Mouse (Mus musculus): ENCODE results near the gene Anxa3.

DNA sequence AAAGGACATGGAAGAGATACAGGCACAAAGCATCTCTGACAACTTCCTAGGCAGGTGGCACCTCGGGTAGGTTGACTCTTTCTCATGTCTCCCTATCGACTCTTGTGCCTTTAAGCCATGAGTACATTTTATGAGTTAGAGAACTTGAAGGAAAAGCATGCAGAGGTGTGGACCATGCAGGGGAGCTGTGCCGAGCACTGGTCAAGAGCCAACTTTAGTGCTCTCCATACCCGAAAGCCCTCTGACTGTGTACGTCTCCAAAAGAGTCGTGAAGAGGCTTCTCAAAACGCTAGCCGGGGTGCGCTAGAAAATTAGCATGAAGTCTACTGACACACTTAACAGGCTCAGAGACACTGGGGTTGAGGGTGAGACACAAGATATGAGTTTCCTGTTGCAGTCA, 6.0 kb downstream of the Anxa3 start:
- no peak for TF ChIP-seq MAX (IDR thresholded peaks at IDR 0.05; ENCODE audit: low read length)
- no peak for TF ChIP-seq CHD2 (IDR thresholded peaks at IDR 0.05; ENCODE audit: low read length)
- TF ChIP-seq POLR2A (IDR thresholded peaks at IDR 0.05; ENCODE audit: control insufficient read depth in 1 of 2, insufficient read depth in 1 of 2, low read depth in 1 of 2, low read length in 2 of 2, poor library complexity in 1 of 2), result no peak
- no peak for TF ChIP-seq POLR2AphosphoS5 (IDR thresholded peaks at IDR 0.05; ENCODE audit: borderline replicate concordance, low read depth, low read length)
- no peak for TF ChIP-seq CTCF (IDR thresholded peaks at IDR 0.05 in 2 of 3, conservative IDR thresholded peaks at IDR 0.05 in 1 of 3; ENCODE audit: control insufficient read depth in 1 of 3, insufficient read depth in 1 of 3, low read depth in 2 of 3, low read length in 3 of 3, poor library complexity in 1 of 3, severe bottlenecking in 1 of 3)
- no peak for TF ChIP-seq EP300 (IDR thresholded peaks at IDR 0.05; ENCODE audit: low read depth in 1 of 2, low read length in 2 of 2)
- no peak for TF ChIP-seq E2F4 (IDR thresholded peaks at IDR 0.05; ENCODE audit: borderline replicate concordance, low read depth, low read length)
- no peak for TF ChIP-seq ZC3H11A (IDR thresholded peaks at IDR 0.05; ENCODE audit: low read depth, low read length)
- TF ChIP-seq MAFK (IDR thresholded peaks at IDR 0.05; ENCODE audit: borderline replicate concordance, low read depth, low read length), result no peak
- no peak for TF ChIP-seq MEF2A (IDR thresholded peaks at IDR 0.05; ENCODE audit: extremely low read depth, insufficient replicate concordance, low read depth, low read length, poor library complexity, severe bottlenecking)
- TF ChIP-seq TCF12 (IDR thresholded peaks at IDR 0.05; ENCODE audit: low read depth, low read length), result no peak
